Mouse (Mus musculus) heart, adult 2 months (tissue): ENCODE measurements around the gene Gm6268. TPM values are rescaled to one million over a fixed set of nuclear protein-coding genes. Genes with fewer than 3 reads are reported as not detected.
A peak's percentile ranks its signal among the peaks of the same experiment; 100 is the strongest.

Source experiments
- DNase-seq, 2 experiments: peaks; one replicate each; pipeline ENCODE4 v3.0.0; 2021
- H3K27ac ChIP-seq: fragments of 200-600 bp; 2 replicates; pipeline ENCODE4 v1.8.1; 2022
- H3K27me3 ChIP-seq: fragments of 200-500 bp; 2 replicates; pipeline ENCODE4 v1.6.1; 2012; ENCODE audit warnings: mild to moderate bottlenecking, low read length, inconsistent platforms, mixed read lengths; ENCODE audit not compliant: control insufficient read depth, insufficient read depth
- H3K36me3 ChIP-seq: fragments of 200-500 bp; 2 replicates; pipeline ENCODE4 v1.6.1; 2012; ENCODE audit warnings: low read length, inconsistent platforms; ENCODE audit not compliant: control insufficient read depth, insufficient read depth
- H3K4me1 ChIP-seq: fragments of 200-500 bp; 2 replicates; pipeline ENCODE4 v1.6.1; 2011; ENCODE audit warnings: low read length; ENCODE audit not compliant: control insufficient read depth, insufficient read depth
- H3K4me3 ChIP-seq: fragments of 200-600 bp; 2 replicates; pipeline ENCODE4 v1.8.1; 2022
- H3K79me2 ChIP-seq: fragments of 200-500 bp; replicated peaks from 2 replicates; pipeline ENCODE4 v1.6.1; 2012; ENCODE audit warnings: mild to moderate bottlenecking, inconsistent platforms, low read length, moderate library complexity, mixed read lengths; ENCODE audit not compliant: control insufficient read depth, insufficient read depth
- H3K9ac ChIP-seq: fragments of 200-500 bp; 2 replicates; pipeline ENCODE4 v1.6.1; 2012; ENCODE audit warnings: low read depth, mild to moderate bottlenecking, control low read depth, inconsistent platforms, low read length, mixed read lengths
- CTCF ChIP-seq: fragments of 200-600 bp; IDR thresholded peaks from 2 replicates; pipeline ENCODE4 v1.8.1; 2022; ENCODE audit warnings: antibody characterized with exemption, mild to moderate bottlenecking, moderate library complexity
- EP300 ChIP-seq: fragments of 200-500 bp; IDR thresholded peaks from 2 replicates; pipeline ENCODE4 v1.6.1; 2011; ENCODE audit warnings: low read depth, low read length, control low read depth; ENCODE audit not compliant: insufficient read depth
- POLR2A ChIP-seq: fragments of 200-500 bp; IDR thresholded peaks from 2 replicates; pipeline ENCODE4 v1.6.1; 2011; ENCODE audit warnings: mild to moderate bottlenecking, low read depth, low read length, control low read depth; ENCODE audit not compliant: insufficient read depth
- WGBS: fragments of 180-500 bp; shearing (Covaris S2); methylation state at CpG from one replicate; pipeline ENCODE4 v1.1.7; 2018; 5-methylcytosine and 5-hydroxymethylcytosine counted together
- intact Hi-C: fragments of 180-260 bp; cut with DNase I; formaldehyde crosslinking; loops from one replicate; pipeline ENCODE4 v1.15.1; 2025
- long read RNA-seq: library from polyadenylated mRNA; stranded (forward); transcript quantifications from one replicate; pipeline ENCODE4 v2.0.0, GENCODE M21; 2021
- polyA plus RNA-seq: library from polyadenylated mRNA; depleted of rRNA; stranded (reverse); fragments of >200 nt; gene quantifications from 2 replicates; pipeline ENCODE4 v1.2.3, GENCODE M21; 2012; rRNA removed
- total RNA-seq, 2 experiments: library from RNA; stranded (reverse); gene quantifications; 2 replicates each; pipeline ENCODE4 v1.2.3; 2021

The Gm6268 gene
- total RNA-seq (not detected), polyA plus RNA-seq (not detected in 2 replicates)
- long read RNA-seq = 0 reads

DNA sequence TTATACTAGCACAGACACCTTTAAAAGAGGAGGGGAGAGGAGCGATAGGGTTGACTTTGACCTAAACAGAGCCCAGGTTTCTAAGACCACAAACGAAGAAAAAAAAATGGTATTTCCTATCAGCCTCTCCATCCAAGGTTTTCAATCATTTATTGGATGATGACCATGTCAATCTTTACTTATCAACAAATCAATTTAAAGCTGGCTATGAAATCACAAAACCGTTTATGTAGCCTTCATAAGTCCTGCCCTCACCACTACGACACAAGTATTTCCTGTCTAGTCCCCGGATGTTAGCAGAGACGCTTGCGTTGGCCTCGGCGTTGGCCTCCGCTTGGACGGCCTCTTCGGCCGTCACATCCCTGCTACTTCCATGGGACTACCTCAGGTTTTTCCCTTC lies at the start of gene Gm6268:
Gene Gm6268, plus strand, starts transcription at position 301 of the 400 bp plus-strand sequence.
- Histone ChIP-seq H3K9ac (no peak within 1 kb of the TSS), H3K36me3 (no peaks in the 10 kb centered on the region), H3K27me3 (no peaks in the 10 kb centered on the region), H3K4me1 (no peaks in the 10 kb centered on the region), H3K79me2 (no peaks in the 10 kb centered on the region), H3K27ac (no peak within 1 kb of the TSS), H3K4me3 (no peak within 1 kb of the TSS)
- TF ChIP-seq POLR2A (no peak), CTCF (no peak), EP300 (no peak)
- no peak for DNase-seq
- 88% methylated on average over 13 of the region's 13 CpGs for WGBS
- intact Hi-C loops = no loop called here

DNA sequence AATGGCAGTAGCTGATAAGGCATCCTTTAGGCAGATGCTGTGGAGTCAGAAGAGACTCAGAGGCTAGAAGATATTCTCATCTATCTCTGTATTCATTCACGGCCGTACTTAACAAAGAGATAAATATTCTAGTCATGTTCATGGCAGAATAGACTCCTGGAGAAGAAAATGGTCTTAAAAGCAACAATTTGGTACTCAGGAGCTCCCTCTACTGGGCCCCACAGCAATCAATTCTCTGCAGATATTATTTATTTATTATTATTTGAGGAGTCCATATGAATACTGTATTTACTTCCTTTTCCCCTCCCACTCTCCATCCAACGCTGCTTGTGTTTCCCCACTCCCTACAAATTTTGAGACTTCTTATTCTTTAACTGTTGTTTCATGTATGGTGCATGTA lies 48.6 kb upstream of the Gm6268 start:
- Histone ChIP-seq H3K27ac (no peak overlapping the region), H3K4me3 (no peak overlapping the region), H3K79me2 (no peaks in the 10 kb centered on the region), H3K4me1 (no peaks in the 10 kb centered on the region), H3K9ac (no peak overlapping the region), H3K36me3 (no peaks in the 10 kb centered on the region), H3K27me3 (no peaks in the 10 kb centered on the region)
- DNase-seq = no peak
- TF ChIP-seq EP300 (no peak), POLR2A (no peak), CTCF (peak; percentile 74)
- intact Hi-C loops = loop anchor here (5.0 kb wide), 1 partner anchor 125 kb away; no protein-coding TSS in a partner anchor
- 47% methylated on average over 3 of the region's 3 CpGs for WGBS

DNA sequence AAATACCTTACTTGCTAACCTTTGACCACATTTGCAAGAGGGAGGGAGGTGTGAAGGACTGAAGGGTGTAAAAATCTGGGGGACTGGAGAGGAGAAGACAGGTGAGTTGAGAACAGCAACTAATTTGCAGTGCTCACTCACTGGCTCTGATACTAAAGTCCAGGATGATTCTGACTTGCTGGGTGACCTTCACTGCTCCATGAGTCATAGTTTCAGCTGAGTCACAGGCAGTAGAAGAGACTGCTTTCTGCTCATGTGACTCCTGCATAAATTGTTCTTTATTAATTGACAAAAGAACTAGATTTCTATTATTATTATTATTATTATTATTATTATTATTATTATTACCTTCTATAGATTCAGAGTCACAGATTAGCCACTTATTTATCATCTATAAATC lies 15.7 kb upstream of the Gm6268 start:
- no peaks in the 10 kb centered on the region for H3K4me1 ChIP-seq
- no peak overlapping the region for H3K4me3 ChIP-seq
- H3K9ac ChIP-seq = no peak overlapping the region
- H3K79me2 ChIP-seq = no peaks in the 10 kb centered on the region
- no peaks in the 10 kb centered on the region for H3K27me3 ChIP-seq
- H3K27ac ChIP-seq = no peak overlapping the region
- no peaks in the 10 kb centered on the region for H3K36me3 ChIP-seq
- intact Hi-C loops = no loop called here
- TF ChIP-seq EP300 = no peak
- DNase-seq = no peak

DNA sequence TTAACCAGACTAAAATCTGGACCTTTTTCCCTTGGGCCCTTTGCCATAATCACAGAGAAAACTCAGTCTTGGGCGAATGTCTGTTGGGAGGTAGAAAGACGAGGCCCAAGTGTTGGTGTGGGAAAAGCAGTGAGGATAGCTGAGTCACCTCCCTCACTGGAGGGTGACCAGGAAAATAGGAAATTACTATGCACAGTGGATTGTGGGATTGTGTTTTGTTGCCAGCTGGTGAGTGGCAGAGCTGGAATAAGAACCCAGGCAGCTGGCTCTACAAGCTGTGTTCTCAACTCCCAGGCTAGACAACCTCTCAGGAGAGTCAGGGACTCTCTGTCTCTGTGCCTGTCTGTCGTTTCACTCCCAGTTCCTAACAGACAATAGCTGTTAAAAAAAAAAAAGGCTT lies 11.1 kb upstream of the Gm6268 start:
- WGBS = 63% methylated on average over 3 of the region's 3 CpGs
- intact Hi-C loops = no loop called here
- no peak overlapping the region for H3K27ac ChIP-seq
- no peak overlapping the region for H3K9ac ChIP-seq
- peak in 1 of 2 experiments; percentile 5 for DNase-seq
- H3K36me3 ChIP-seq = no peaks in the 10 kb centered on the region
- no peaks in the 10 kb centered on the region for H3K79me2 ChIP-seq
- no peaks in the 10 kb centered on the region for H3K4me1 ChIP-seq
- TF ChIP-seq POLR2A = no peak
- TF ChIP-seq CTCF = no peak
- no peak overlapping the region for H3K4me3 ChIP-seq
- H3K27me3 ChIP-seq = no peaks in the 10 kb centered on the region

DNA sequence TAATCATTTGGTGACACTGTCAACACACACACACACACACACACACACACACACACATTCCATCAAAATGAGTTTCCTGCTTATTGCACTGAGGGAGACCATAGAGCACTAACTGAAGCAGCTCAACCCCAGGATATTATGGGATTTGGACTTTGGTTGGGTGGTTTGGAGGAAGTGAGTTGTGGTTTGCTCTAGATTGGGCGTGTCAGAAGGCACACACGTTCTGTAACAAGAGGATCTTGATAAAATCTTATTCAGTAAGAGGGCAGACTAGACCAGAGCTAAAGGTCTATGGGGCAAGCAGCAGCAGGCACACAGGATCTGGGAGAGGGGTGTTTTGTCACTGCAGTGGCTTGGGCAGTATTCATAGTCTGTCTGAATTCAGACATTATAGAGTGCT lies 10.6 kb upstream of the Gm6268 start:
- no peak overlapping the region for H3K9ac ChIP-seq
- 39% methylated on average over 2 of the region's 2 CpGs for WGBS
- H3K27ac ChIP-seq = no peak overlapping the region
- no peaks in the 10 kb centered on the region for H3K79me2 ChIP-seq
- H3K4me3 ChIP-seq = no peak overlapping the region
- intact Hi-C loops = no loop called here
- H3K36me3 ChIP-seq = no peaks in the 10 kb centered on the region
- TF ChIP-seq CTCF (no peak), POLR2A (no peak), EP300 (no peak)
- no peak for DNase-seq
- H3K27me3 ChIP-seq = no peaks in the 10 kb centered on the region
- no peaks in the 10 kb centered on the region for H3K4me1 ChIP-seq

DNA sequence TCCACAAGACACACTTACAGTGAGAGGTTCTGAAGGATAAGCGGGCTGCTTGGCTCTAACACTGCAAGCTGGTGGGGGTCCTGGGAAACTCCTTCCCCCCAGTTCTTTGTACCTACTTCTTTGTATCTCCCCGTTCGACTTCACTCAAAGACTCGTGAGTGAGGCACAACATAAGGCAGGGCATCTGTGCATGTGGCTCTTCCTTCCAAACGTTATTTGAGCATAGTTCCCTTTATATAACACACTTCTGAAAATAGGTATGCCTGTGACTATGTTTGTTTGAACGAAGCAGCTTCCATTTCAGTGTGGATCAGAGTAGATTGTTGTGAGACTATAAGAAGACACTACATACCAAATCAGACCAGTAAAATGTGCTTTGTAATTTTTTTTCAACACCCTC lies 8.4 kb upstream of the Gm6268 start:
- 55% methylated on average over 6 of the region's 6 CpGs for WGBS

More for the DNA sequence above, 8.4 kb upstream of the Gm6268 start:
- Histone ChIP-seq H3K4me3 (no peak overlapping the region), H3K9ac (no peak overlapping the region), H3K4me1 (no peaks in the 10 kb centered on the region), H3K79me2 (no peaks in the 10 kb centered on the region), H3K36me3 (no peaks in the 10 kb centered on the region), H3K27ac (no peak overlapping the region), H3K27me3 (no peaks in the 10 kb centered on the region)
- intact Hi-C loops = loop anchor here (2.0 kb wide), 1 partner anchor 168 kb away; no protein-coding TSS in a partner anchor
- TF ChIP-seq POLR2A = no peak
- no peak for TF ChIP-seq CTCF
- no peak for TF ChIP-seq EP300
- no peak for DNase-seq
